ENCODE assay signal across 9 mouse cellular contexts in the genomic region with DNA sequence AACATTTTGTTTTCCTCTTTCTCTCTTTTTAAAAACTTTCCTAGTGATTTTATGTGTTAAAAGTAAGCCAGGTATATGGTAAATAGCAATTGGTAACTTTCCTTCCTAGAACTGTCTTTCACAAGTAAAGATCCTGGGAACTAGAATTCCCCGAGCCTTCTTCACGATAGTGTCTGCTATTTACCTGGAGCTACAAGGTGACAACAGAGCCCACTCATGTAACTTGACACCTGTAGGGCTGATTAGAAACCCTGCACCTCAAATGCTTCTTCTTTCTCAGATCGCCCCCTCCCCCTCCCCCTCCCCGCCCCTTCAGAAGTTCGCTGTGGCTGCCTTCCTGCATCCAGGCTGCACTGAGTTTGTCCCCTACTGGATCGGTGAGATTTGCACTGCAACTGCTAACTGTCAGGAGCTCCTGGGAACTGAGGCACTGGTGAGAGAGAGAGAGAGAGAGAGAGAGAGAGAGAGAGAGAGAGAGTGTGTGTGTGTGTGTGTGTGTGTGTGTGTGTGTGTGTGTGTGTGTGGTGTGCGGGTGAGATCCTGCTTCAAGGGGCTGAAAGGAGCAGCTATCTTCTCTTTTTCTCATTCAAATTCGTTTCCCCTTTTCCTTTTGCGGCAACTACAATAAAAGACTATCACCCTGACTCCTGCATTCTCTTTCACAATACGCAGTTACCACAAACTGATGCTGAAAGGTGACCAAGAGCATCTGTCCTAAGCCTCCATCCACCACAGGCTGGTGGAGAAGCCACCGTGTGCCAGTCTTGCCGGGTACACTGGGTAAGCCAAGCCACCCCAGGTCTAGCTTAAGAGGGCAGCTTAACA.
A peak's percentile ranks its signal among the peaks of the same experiment; 100 is the strongest.
DNase-seq lines count a peak whose midpoint lies in the region; ATAC-seq and TF ChIP-seq lines count a peak whose summit lies in the region.
"Had no signal": no experiment of that assay in that cellular context is flagged by ENCODE, and none has a peak within 500 bp of the region (broad histone marks: within the 10 kb centered on the region; RNA-seq: fewer than 3 reads in every experiment).

No protein-coding gene starts in this region.

- no peak for ATAC-seq in lung, postnatal 0 days
- no peak for ATAC-seq in liver, embryonic 14.5 days (ENCODE audit: insufficient read depth)
- no peak for ATAC-seq in erythroblast, adult 5-6 weeks (replicated peaks; ENCODE audit: low FRiP score, poor library complexity, severe bottlenecking)

- DNase-seq in lung, postnatal 0 days (ENCODE audit: low spot score): no peak
- no peak for DNase-seq in lung, postnatal 36 days
- peak; percentile 55 for DNase-seq in embryo, embryonic 10 days (ENCODE audit: low spot score)
- no peak for DNase-seq in liver, embryonic 14.5 days (ENCODE audit: low read depth in 3 of 3, low spot score in 3 of 3)
- DNase-seq in thymus, postnatal 14 days: peak; percentile 37
- no peak for DNase-seq in adrenal gland, postnatal 10 days
- DNase-seq: adrenal gland, postnatal 25 days had no signal

- no peak overlapping the region for H3K27ac ChIP-seq in lung, postnatal 0 days (ENCODE audit: low read length)
- H3K27ac ChIP-seq in liver, embryonic 14.5 days: no peak overlapping the region
- H3K27ac ChIP-seq: midbrain, embryonic 12.5 days had no signal

- H3K27me3 ChIP-seq in lung, postnatal 0 days (replicated peaks; ENCODE audit: insufficient read depth, low read length): no peaks in the 10 kb centered on the region
- H3K27me3 ChIP-seq in liver, embryonic 14.5 days (ENCODE audit: control insufficient read depth, insufficient read depth, low read length): no peaks in the 10 kb centered on the region
- H3K27me3 ChIP-seq: midbrain, embryonic 12.5 days had no signal

- no peak overlapping the region for H3K9ac ChIP-seq in lung, postnatal 0 days (replicated peaks; ENCODE audit: low read depth)
- no peak overlapping the region for H3K9ac ChIP-seq in liver, embryonic 14.5 days (replicated peaks)
- H3K9ac ChIP-seq: midbrain, embryonic 12.5 days had no signal

- H3K4me2 ChIP-seq in lung, postnatal 0 days (replicated peaks; ENCODE audit: low read depth, low read length): 0 out of 2 replicates have a peak overlapping the region, but pooled peaks have one; percentile 12
- peak overlapping the region; percentile 18; the same call in 1 of the 2 replicates for H3K4me2 ChIP-seq in liver, embryonic 14.5 days (ENCODE audit: low read depth)
- H3K4me2 ChIP-seq: midbrain, embryonic 12.5 days had no signal

- peaks cover 5% of the 10 kb centered on the region; the same call in 1 of the 2 replicates for H3K4me1 ChIP-seq in lung, postnatal 0 days (ENCODE audit: insufficient read depth, low read depth, low read length)
- H3K4me1 ChIP-seq in liver, embryonic 14.5 days (replicated peaks; ENCODE audit: control insufficient read depth in 2 of 2, insufficient read depth in 2 of 2, low read length in 1 of 2): peaks cover 0 to 24% of the 10 kb centered on the region in 2 experiments; a peak in 2 of 4 replicates

- TF ChIP-seq EP300 in lung, postnatal 0 days (IDR thresholded peaks at IDR 0.05): no peak
- TF ChIP-seq EP300 in liver, embryonic 14.5 days (IDR thresholded peaks at IDR 0.05; ENCODE audit: low read depth): no peak

- no peaks in the 10 kb centered on the region for H3K36me3 ChIP-seq in lung, postnatal 0 days (ENCODE audit: insufficient read depth, low read length)
- H3K36me3 ChIP-seq in liver, embryonic 14.5 days (replicated peaks; ENCODE audit: control insufficient read depth, insufficient read depth, low read depth): no peaks in the 10 kb centered on the region
- H3K36me3 ChIP-seq: midbrain, embryonic 12.5 days had no signal

- no peaks in the 10 kb centered on the region for H3K9me3 ChIP-seq in lung, postnatal 0 days (ENCODE audit: low read length)
- no peaks in the 10 kb centered on the region for H3K9me3 ChIP-seq in liver, embryonic 14.5 days (ENCODE audit: control insufficient read depth, low read length)
- H3K9me3 ChIP-seq: midbrain, embryonic 12.5 days had no signal

- H3K4me3 ChIP-seq in lung, postnatal 0 days (ENCODE audit: low read depth, low read length): no peak overlapping the region
- no peak overlapping the region for H3K4me3 ChIP-seq in liver, embryonic 14.5 days (ENCODE audit: insufficient read depth in 1 of 2, low read depth in 2 of 2, low read length in 2 of 2)
- H3K4me3 ChIP-seq: midbrain, embryonic 12.5 days had no signal

- no peak for TF ChIP-seq CTCF in lung, postnatal 0 days (IDR thresholded peaks at IDR 0.05)
- TF ChIP-seq CTCF in liver, embryonic 14.5 days (IDR thresholded peaks at IDR 0.05; ENCODE audit: low read depth): no peak

- WGBS in lung, postnatal 0 days: 31% methylated on average over 12 of the region's 12 CpGs
- 11% methylated on average over 12 of the region's 12 CpGs for WGBS in liver, embryonic 14.5 days (ENCODE audit: insufficient replicate concordance)

Comparison
In these comparisons a context has a peak if more than half of its experiments do, and no peak if none do; other contexts are left out.
1. DNase-seq: peak in embryo, embryonic 10 days (single experiment) and thymus, postnatal 14 days (single experiment); none in lung, postnatal 0 days (single experiment), lung, postnatal 36 days (single experiment), liver, embryonic 14.5 days (0 of 3) and adrenal gland, postnatal 10 days (single experiment).